Mouse (Mus musculus) liver, postnatal 0 days (tissue): ENCODE measurements around the gene Tmem151b.

Experiments
- CTCF ChIP-seq: sonication (generic); IDR thresholded peaks from 2 replicates; pipeline ENCODE4 v1.5.1; 2016; ENCODE audit warnings: antibody characterized with exemption, low read depth
- EP300 ChIP-seq: IDR thresholded peaks from 2 replicates; pipeline ENCODE4 v1.6.1; 2016; ENCODE audit warnings: antibody characterized with exemption, low read depth, mild to moderate bottlenecking

DNA sequence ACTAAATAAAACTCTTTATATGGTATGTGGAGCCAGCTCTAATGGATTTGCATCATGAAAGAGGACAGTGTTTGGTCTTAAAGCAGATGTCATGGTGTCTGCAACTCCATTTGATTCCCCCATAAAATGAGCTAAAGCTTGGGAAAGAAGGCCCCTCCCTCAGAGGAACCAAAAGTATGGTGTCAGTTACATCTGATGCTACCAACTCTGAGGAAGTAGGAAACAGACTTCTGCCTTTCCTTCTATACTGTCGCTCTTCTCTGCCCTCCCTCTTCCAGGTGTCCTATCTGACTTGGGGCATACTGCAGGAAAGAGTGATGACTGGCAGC lies 16.5 kb upstream of the Tmem151b start:
- TF ChIP-seq CTCF (no peak), EP300 (no peak)
